Mouse (Mus musculus) midbrain, embryonic 16.5 days (tissue): Measurements from ENCODE around the gene Hook2. TPM values are rescaled to one million over a fixed set of nuclear protein-coding genes. Genes with fewer than 3 reads are reported as not detected.
A peak's percentile ranks its signal among the peaks of the same experiment; 100 is the strongest.

Experiments
- ATAC-seq: fragments of 200-750 bp; cut with Nextera tagmentation; 2 replicates; pipeline ENCODE4 v1.8.0; 2017; ENCODE audit warnings: moderate TSS enrichment
- H3K27ac ChIP-seq: fragments of 300-500 bp; sonication (generic); 2 replicates; pipeline ENCODE4 v1.5.1; 2014; ENCODE audit warnings: mild to moderate bottlenecking, low read length, mixed read lengths
- H3K27me3 ChIP-seq: fragments of 300-500 bp; sonication (generic); 2 replicates; pipeline ENCODE4 v1.6.1; 2014; ENCODE audit warnings: low read depth, low read length, mixed read lengths; ENCODE audit not compliant: control insufficient read depth, insufficient read depth
- H3K36me3 ChIP-seq: fragments of 300-500 bp; sonication (generic); 2 replicates; pipeline ENCODE4 v1.6.1; 2014; ENCODE audit warnings: mild to moderate bottlenecking, low read length, moderate library complexity, mixed read lengths; ENCODE audit not compliant: control insufficient read depth, insufficient read depth
- H3K4me1 ChIP-seq: fragments of 300-500 bp; sonication (generic); 2 replicates; pipeline ENCODE4 v1.6.1; 2014; ENCODE audit warnings: mild to moderate bottlenecking, low read length, mixed read lengths; ENCODE audit not compliant: control insufficient read depth, insufficient read depth
- H3K4me2 ChIP-seq: fragments of 300-500 bp; sonication (generic); 2 replicates; pipeline ENCODE4 v1.6.1; 2014; ENCODE audit warnings: mild to moderate bottlenecking, low read length, mixed read lengths
- H3K4me3 ChIP-seq: fragments of 300-500 bp; sonication (generic); 2 replicates; pipeline ENCODE4 v1.5.1; 2014; ENCODE audit warnings: low read depth, mild to moderate bottlenecking, low read length, moderate library complexity, mixed read lengths
- H3K9ac ChIP-seq: fragments of 300-500 bp; sonication (generic); 2 replicates; pipeline ENCODE4 v1.6.1; 2014; ENCODE audit warnings: low read depth, low read length, mixed read lengths
- H3K9me3 ChIP-seq: fragments of 300-500 bp; sonication (generic); replicated peaks from 2 replicates; pipeline ENCODE4 v1.6.1; 2014; ENCODE audit warnings: mild to moderate bottlenecking, low read length, mixed read lengths; ENCODE audit not compliant: control insufficient read depth, poor library complexity, severe bottlenecking
- WGBS: fragments of 180-500 bp; shearing (Covaris S2); extraction: QIAGEN DNeasy Blood & Tissue Kit; methylation state at CpG from one replicate; pipeline ENCODE4 v1.1.7; 2014; 5-methylcytosine and 5-hydroxymethylcytosine counted together
- polyA plus RNA-seq: library from polyadenylated mRNA; unstranded; fragments of >200 nt; fragmentation: Nextera tagmentation; extraction: Ambion mirVana; gene quantifications from 2 replicates; pipeline ENCODE4 v1.2.1, GENCODE M21; 2015

The Hook2 gene
- polyA plus RNA-seq, 1 experiment from 2014 or later, result 43.8 TPM

DNA sequence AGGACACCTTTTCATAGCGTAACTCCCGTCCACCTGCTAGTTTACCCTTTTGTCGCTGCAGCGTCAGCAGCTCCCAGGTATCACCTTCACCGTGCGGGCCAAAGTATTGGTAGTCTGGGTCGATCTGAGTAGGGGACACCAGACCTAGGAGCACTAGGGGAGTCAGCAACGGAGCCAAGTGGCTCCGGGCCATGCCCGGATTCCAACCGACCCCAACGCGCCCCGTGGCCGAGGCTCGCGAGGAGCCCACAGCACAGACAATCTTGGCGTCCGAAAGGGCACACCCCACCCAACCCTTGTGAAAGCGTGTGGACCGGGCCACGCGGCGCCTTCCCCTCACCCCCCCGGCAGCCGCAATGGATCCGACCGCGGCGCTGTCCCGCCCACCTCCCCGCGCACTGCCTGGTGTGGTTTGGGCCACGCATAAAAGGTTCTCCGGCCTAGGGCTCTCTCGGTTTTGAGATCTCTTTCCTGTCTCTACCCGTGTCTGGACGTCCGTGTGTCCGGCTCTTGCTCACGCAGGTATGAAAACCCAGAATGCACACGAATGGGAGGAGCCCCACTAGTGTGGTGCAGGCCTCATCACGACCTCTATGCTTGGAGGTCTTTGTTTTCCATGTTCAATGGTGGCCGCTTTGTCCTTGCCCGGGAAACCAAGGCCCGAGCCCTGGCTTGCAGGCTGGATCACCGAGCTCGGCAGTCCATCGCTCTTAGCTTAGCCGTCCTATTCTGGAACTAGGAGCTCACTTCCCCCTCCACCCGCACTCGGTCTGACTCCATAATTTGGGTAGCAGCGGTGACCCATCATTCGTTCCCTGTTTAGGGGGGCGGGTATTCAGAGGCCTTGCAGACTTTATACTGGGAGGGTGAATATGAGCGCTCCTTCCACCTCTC, 20.9 kb upstream of the Hook2 start, which contains the start of the genes Gm49661, Prdx2 and Rnaseh2a:
Gm49661 (minus strand) TSS at position 193 of the 894 bp plus-strand sequence.
Prdx2 (plus strand) TSS at position 347 of the 894 bp plus-strand sequence.
Rnaseh2a (minus strand) TSS at position 527 of the 894 bp plus-strand sequence.
- peak within 1 kb of the TSS; percentile 96 for H3K9ac ChIP-seq
- no peaks in the 10 kb centered on the region for H3K9me3 ChIP-seq
- H3K4me3 ChIP-seq, result peak within 1 kb of the TSS; percentile 82
- ATAC-seq, result peak; percentile 59
- no peaks in the 10 kb centered on the region for H3K27me3 ChIP-seq
- peaks cover 14% of the 10 kb centered on the region for H3K36me3 ChIP-seq
- under 1% methylated on average over 56 of the region's 56 CpGs for WGBS
- peak within 1 kb of the TSS; percentile 93 for H3K27ac ChIP-seq
- peaks cover 26% of the 10 kb centered on the region for H3K4me1 ChIP-seq
- H3K4me2 ChIP-seq, result peak within 1 kb of the TSS; percentile 97

DNA sequence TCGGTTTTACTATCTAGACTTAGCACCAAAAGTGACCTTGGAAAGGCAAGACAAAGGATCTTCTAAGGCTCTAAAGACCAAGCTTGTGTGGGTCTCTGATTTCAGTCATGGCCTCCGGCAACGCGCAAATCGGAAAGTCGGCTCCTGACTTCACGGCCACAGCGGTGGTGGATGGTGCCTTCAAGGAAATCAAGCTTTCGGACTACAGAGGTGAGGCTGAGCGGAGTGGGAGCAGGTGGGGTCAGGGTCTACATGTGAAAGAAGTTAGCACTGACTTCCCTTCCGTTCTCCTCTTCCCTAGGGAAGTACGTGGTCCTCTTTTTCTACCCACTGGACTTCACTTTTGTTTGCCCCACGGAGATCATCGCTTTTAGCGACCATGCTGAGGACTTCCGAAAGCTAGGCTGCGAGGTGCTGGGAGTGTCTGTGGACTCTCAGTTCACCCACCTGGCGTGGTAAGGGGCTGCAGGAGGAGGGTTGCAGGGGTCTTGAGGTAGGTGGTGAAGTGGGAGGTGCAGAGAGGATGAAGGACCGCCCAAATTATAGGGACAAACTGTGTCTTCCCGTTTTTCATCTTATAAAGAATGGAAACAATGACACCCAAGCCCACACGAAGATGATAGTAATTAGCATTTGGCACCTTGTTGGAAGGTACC, 20.1 kb upstream of the Hook2 start:
- Histone ChIP-seq H3K36me3 (peaks cover 16% of the 10 kb centered on the region), H3K9ac (peak overlapping the region; percentile 96), H3K27ac (peak overlapping the region; percentile 93), H3K4me3 (peak overlapping the region; percentile 82), H3K4me1 (peaks cover 28% of the 10 kb centered on the region), H3K9me3 (no peaks in the 10 kb centered on the region), H3K27me3 (no peaks in the 10 kb centered on the region), H3K4me2 (peak overlapping the region; percentile 97)
- no peak for ATAC-seq
- WGBS, result 4% methylated on average over 21 of the region's 21 CpGs

DNA sequence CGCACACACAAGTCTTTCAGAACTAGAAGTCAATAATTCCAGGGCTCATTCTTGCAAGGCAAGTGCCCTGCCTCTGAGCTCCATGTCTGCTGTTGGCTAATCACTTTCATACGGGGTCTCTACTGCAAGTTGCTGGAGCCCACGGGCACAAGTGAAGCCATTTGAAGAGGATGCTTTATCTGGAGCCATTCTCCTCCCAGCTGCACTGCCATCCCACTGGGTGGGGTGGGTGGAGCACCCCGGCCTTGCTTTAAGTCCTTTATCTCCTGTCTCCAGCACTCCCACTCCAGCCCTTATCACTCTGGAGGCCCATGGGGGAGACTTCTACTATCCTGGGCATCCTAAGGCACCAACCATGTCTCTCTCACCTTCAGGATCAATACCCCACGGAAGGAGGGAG, 19.5 kb upstream of the Hook2 start:
- H3K4me2 ChIP-seq, result peak overlapping the region; percentile 97
- 58% methylated on average over 5 of the region's 5 CpGs for WGBS
- H3K9me3 ChIP-seq, result no peaks in the 10 kb centered on the region
- H3K4me3 ChIP-seq, result peak overlapping the region; percentile 82
- ATAC-seq, result no peak
- no peak overlapping the region for H3K27ac ChIP-seq
- H3K27me3 ChIP-seq, result no peaks in the 10 kb centered on the region
- peaks cover 16% of the 10 kb centered on the region for H3K36me3 ChIP-seq
- peak overlapping the region; percentile 96 for H3K9ac ChIP-seq
- H3K4me1 ChIP-seq, result peaks cover 29% of the 10 kb centered on the region

DNA sequence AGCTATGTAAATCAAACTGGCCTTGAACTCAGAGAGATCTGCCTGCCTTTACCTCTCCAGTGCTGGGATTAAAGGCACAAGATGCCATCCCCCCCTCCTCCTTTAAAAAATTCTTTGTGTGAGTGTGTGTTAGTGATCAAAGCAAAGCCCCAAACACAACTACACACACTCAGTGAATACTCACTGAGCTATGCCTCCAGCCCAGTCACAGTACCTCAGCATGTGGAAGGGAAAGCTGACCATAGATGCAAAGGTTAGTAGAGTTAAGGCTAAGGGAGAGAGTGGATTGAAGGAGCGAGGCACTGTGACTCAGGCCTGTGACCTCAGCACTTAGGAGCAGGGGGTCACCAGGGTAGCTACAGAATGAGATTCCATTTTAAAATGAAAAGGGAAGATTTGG, 17.3 kb upstream of the Hook2 start:
- ATAC-seq, result no peak
- Histone ChIP-seq H3K4me1 (peaks cover 48% of the 10 kb centered on the region), H3K27ac (no peak overlapping the region), H3K27me3 (0 out of 2 replicates have a peak, but pooled peaks cover 3% of the 10 kb centered on the region), H3K9ac (no peak overlapping the region), H3K9me3 (no peaks in the 10 kb centered on the region), H3K36me3 (peaks cover 16% of the 10 kb centered on the region), H3K4me2 (no peak overlapping the region), H3K4me3 (no peak overlapping the region)
- 89% methylated on average over 1 of the region's 1 CpGs for WGBS

DNA sequence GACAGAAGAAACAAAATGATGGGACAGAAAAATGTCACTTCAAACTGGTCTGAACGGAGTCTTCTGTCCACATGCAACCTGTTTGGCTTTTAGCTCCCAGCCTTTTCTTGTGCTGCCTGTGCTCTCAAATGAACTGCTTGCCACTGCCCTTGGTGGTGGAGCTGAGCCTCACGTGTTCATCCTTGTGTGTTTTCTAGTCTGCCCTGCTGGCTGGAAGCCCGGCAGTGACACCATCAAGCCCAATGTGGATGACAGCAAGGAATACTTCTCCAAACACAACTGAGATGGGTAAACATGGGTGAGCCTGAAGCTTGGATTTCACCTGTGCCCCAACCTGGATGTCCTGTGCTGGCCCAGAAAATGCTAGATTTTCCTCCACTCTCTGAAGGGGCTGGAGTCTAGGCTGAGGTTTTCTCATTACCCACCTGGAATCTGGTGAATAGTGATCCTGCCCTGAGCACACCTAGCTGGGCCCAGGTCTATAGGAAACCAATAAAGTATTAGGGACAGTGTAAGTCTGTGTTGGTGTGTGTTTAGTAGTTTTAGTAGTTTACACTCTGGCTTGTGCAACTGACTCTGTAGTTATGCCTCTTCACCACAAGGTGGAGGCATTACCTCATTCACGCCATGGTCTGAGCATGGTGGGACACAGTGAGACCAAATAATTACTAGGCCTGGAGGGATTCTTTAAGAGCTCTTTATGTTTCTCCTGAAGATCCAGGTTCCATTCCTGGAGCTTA, 16.4 kb upstream of the Hook2 start:
- H3K36me3 ChIP-seq, result peaks cover 16% of the 10 kb centered on the region
- peaks cover 48% of the 10 kb centered on the region for H3K4me1 ChIP-seq
- no peak overlapping the region for H3K9ac ChIP-seq
- H3K4me2 ChIP-seq, result no peak overlapping the region
- H3K27ac ChIP-seq, result no peak overlapping the region
- no peak overlapping the region for H3K4me3 ChIP-seq
- H3K9me3 ChIP-seq, result no peaks in the 10 kb centered on the region
- 61% methylated on average over 4 of the region's 4 CpGs for WGBS
- ATAC-seq, result 0 out of 2 replicates have a peak, but pooled peaks have one; percentile 3
- H3K27me3 ChIP-seq, result 0 out of 2 replicates have a peak, but pooled peaks cover 3% of the 10 kb centered on the region

DNA sequence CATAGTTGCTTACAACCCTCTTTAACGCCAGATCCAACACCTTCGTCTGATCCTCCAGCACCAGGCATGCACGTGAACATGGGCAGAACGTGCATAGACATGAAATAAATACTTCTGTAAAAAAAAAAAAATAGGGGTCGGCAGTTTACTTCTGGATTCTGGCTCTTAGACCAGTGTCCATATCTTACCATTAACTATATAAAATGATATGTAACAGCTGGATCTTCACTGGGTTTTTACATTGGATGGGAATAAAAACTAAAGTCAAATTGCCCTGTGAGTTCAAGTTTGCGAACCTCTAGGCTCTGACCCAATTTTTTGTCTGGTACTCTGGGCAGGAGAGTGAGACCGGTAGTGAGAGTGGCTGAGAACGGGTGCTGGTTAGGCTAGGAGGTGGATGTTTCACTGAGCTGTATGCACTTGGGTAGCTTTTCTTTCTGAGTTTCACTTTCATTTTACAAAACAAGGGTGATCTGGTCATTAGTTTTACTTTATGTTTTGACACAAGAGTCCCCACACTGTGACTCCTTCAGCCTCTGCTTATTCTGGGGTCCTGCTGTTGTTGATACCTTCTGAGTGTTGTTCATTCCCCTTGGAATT, 15.8 kb upstream of the Hook2 start:
- Histone ChIP-seq H3K4me2 (no peak overlapping the region), H3K9me3 (no peaks in the 10 kb centered on the region), H3K27ac (no peak overlapping the region), H3K4me3 (no peak overlapping the region), H3K4me1 (peaks cover 54% of the 10 kb centered on the region), H3K9ac (no peak overlapping the region), H3K27me3 (0 out of 2 replicates have a peak, but pooled peaks cover 3% of the 10 kb centered on the region), H3K36me3 (peaks cover 16% of the 10 kb centered on the region)
- no peak for ATAC-seq
- WGBS, result 81% methylated on average over 8 of the region's 8 CpGs

DNA sequence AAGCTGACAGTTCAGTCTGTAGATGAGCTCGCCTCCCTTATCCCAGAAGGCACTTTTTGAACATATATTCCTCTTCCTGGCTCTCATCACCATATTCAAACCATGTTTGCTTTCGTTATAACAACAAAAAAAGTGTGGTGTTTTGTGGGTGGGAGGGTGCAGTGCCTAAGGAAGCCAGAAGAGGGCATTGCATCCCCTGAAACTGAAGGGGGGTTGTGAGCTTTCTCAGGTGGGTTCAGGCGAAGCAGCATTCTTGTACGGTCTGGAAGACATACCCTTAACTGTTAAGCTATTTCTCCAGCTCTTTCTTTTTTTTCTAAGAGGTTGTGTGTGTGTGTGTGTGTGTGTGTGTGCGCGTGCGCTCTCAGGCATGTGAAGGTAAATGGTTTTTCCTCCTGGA, 15.0 kb upstream of the Hook2 start:
- Histone ChIP-seq H3K9me3 (no peaks in the 10 kb centered on the region), H3K4me1 (peaks cover 59% of the 10 kb centered on the region), H3K4me3 (no peak overlapping the region), H3K4me2 (peak overlapping the region; percentile 100; the same call in 1 of the 2 replicates), H3K9ac (no peak overlapping the region), H3K27ac (no peak overlapping the region), H3K36me3 (peaks cover 16% of the 10 kb centered on the region), H3K27me3 (0 out of 2 replicates have a peak, but pooled peaks cover 3% of the 10 kb centered on the region)
- WGBS, result 31% methylated on average over 7 of the region's 7 CpGs
- no peak for ATAC-seq

DNA sequence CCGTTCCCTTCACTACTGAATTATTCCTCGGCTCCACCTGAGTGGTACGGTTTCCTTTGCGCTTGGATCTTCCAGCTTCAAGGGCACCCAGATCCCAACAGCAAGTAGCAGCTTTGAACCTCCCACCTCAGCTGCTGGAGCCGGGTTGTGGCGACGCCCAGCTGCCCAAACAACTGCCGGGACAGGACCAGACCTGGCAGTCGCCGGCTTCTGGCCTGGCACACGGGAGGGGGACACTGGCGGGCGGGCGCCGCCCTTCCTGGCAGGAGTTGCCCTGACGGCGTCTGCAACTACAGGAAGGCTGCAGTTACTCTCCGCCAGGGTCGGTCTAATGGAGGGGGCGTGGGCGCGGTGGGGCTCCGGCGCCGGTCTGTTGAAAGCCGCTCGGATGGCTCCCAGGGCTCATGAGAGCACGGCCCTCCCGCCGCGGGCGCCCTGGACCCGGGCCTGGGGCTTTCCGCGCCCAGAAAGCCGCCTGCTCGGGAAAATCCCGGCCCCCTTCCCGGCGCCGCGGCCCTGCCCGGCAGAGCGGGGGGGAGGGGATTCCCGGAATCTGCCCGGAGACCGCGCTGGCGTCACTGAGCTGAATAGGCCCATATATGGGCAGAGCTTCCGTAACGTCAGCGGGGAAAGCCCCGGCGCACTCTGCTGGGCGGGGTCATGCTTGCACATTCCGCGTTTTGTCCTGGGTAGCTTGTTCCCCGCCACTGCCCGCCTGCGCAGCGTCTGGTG, 14.2 kb upstream of the Hook2 start:
- H3K36me3 ChIP-seq, result peaks cover 16% of the 10 kb centered on the region
- WGBS, result under 1% methylated on average over 57 of the region's 61 CpGs
- peak overlapping the region; percentile 59 for H3K4me3 ChIP-seq
- H3K27me3 ChIP-seq, result 0 out of 2 replicates have a peak, but pooled peaks cover 3% of the 10 kb centered on the region
- peaks cover 59% of the 10 kb centered on the region for H3K4me1 ChIP-seq
- ATAC-seq, result peak; percentile 67
- H3K27ac ChIP-seq, result no peak overlapping the region; the same call in 1 of the 2 replicates
- H3K9me3 ChIP-seq, result no peaks in the 10 kb centered on the region
- peak overlapping the region; percentile 64 for H3K9ac ChIP-seq
- H3K4me2 ChIP-seq, result peak overlapping the region; percentile 100
